Mouse (Mus musculus) embryonic fibroblast, embryonic 13.5 days (primary cell): Measurements from ENCODE around the gene Ceacam1.

Source experiments
- CTCF ChIP-seq: IDR thresholded peaks from 2 replicates; pipeline ENCODE4 v1.5.1; 2011; ENCODE audit warnings: mild to moderate bottlenecking, control low read depth, low read length, moderate library complexity, borderline replicate concordance; ENCODE audit not compliant: insufficient read depth
- POLR2A ChIP-seq: IDR thresholded peaks from 2 replicates; pipeline ENCODE4 v1.6.1; 2011; ENCODE audit warnings: low read depth, mild to moderate bottlenecking, control low read depth, low read length, moderate library complexity

GRCm38 (mm10) chr7:25427144-25427543, 50.3 kb downstream of the Ceacam1 start:
- TF ChIP-seq POLR2A (no peak), CTCF (no peak)
